Mouse (Mus musculus) limb, embryonic 10.5 days (tissue): ENCODE data around the gene Dazap1. TPM values are rescaled to one million over a fixed set of nuclear protein-coding genes. Genes with fewer than 3 reads are reported as not detected.

Source experiments
- DNase-seq: peaks from one replicate; pipeline ENCODE4 v3.0.0-alpha.2; 2017; ENCODE audit warnings: low spot score
- H3K27ac ChIP-seq: fragments of 300-500 bp; sonication (generic); 2 replicates; pipeline ENCODE4 v1.5.1; 2016; ENCODE audit warnings: mild to moderate bottlenecking
- H3K27me3 ChIP-seq: fragments of 300-500 bp; sonication (generic); 2 replicates; pipeline ENCODE4 v1.6.1; 2016; ENCODE audit warnings: low read depth, mild to moderate bottlenecking; ENCODE audit not compliant: poor library complexity, severe bottlenecking
- H3K36me3 ChIP-seq: fragments of 300-500 bp; sonication (generic); 2 replicates; pipeline ENCODE4 v1.6.1; 2016; ENCODE audit warnings: mild to moderate bottlenecking, moderate library complexity
- H3K4me1 ChIP-seq: fragments of 300-500 bp; sonication (generic); 2 replicates; pipeline ENCODE4 v1.6.1; 2016
- H3K4me3 ChIP-seq: fragments of 300-500 bp; sonication (generic); 2 replicates; pipeline ENCODE4 v1.5.1; 2016; ENCODE audit warnings: mild to moderate bottlenecking, moderate library complexity
- H3K9me3 ChIP-seq: fragments of 300-500 bp; sonication (generic); replicated peaks from 2 replicates; pipeline ENCODE4 v1.6.1; 2016; ENCODE audit warnings: mild to moderate bottlenecking
- WGBS: fragments of 180-500 bp; shearing (Covaris S2); methylation state at CpG from one replicate; pipeline ENCODE4 v1.1.7; 2016; 5-methylcytosine and 5-hydroxymethylcytosine counted together
- polyA plus RNA-seq: library from polyadenylated mRNA; unstranded; fragments of >200 nt; fragmentation: Nextera tagmentation; extraction: Ambion mirVana; gene quantifications from 2 replicates; pipeline ENCODE4 v1.2.1, GENCODE M21; 2016

The Dazap1 gene
- polyA plus RNA-seq, 1 experiment from 2014 or later, result 66.2 TPM

GRCm38 (mm10) chr10:80299301-80299700, 38.0 kb downstream of the Dazap1 start:
- Histone ChIP-seq H3K36me3 (peaks cover 12% of the 10 kb centered on the region), H3K4me3 (peak overlapping the region; percentile 56), H3K9me3 (no peaks in the 10 kb centered on the region), H3K4me1 (peaks cover 52% of the 10 kb centered on the region), H3K27me3 (peaks cover 82% of the 10 kb centered on the region), H3K27ac (peak overlapping the region; percentile 84)
- DNase-seq, result no peak
- WGBS, result 6% methylated on average over 15 of the region's 15 CpGs

GRCm38 (mm10) chr10:80299824-80300223, 38.5 kb downstream of the Dazap1 start:
- peaks cover 7% of the 10 kb centered on the region for H3K36me3 ChIP-seq
- H3K27ac ChIP-seq, result no peak overlapping the region
- H3K4me3 ChIP-seq, result peak overlapping the region; percentile 56
- peaks cover 87% of the 10 kb centered on the region for H3K27me3 ChIP-seq
- H3K9me3 ChIP-seq, result no peaks in the 10 kb centered on the region
- 46% methylated on average over 10 of the region's 10 CpGs for WGBS
- no peak for DNase-seq
- H3K4me1 ChIP-seq, result peaks cover 51% of the 10 kb centered on the region

GRCm38 (mm10) chr10:80300672-80301181, 39.4 kb downstream of the Dazap1 start:
- no peak overlapping the region for H3K27ac ChIP-seq
- 29% methylated on average over 11 of the region's 11 CpGs for WGBS
- no peaks in the 10 kb centered on the region for H3K9me3 ChIP-seq
- no peak for DNase-seq
- H3K4me1 ChIP-seq, result peaks cover 44% of the 10 kb centered on the region
- H3K27me3 ChIP-seq, result peaks cover 96% of the 10 kb centered on the region
- H3K36me3 ChIP-seq, result 0 out of 2 replicates have a peak, but pooled peaks cover 3% of the 10 kb centered on the region
- 0 out of 2 replicates have a peak overlapping the region, but pooled peaks have one; percentile 3 for H3K4me3 ChIP-seq

GRCm38 (mm10) chr10:80301256-80302081, 40.2 kb downstream of the Dazap1 start:
- H3K27me3 ChIP-seq, result peaks cover 100% of the 10 kb centered on the region
- 73% methylated on average over 10 of the region's 10 CpGs for WGBS
- H3K9me3 ChIP-seq, result no peaks in the 10 kb centered on the region
- DNase-seq, result no peak
- 0 out of 2 replicates have a peak, but pooled peaks cover 3% of the 10 kb centered on the region for H3K36me3 ChIP-seq
- H3K4me3 ChIP-seq, result 0 out of 2 replicates have a peak overlapping the region, but pooled peaks have one; percentile 3
- H3K27ac ChIP-seq, result no peak overlapping the region
- peaks cover 36% of the 10 kb centered on the region for H3K4me1 ChIP-seq

GRCm38 (mm10) chr10:80302082-80302355, 40.7 kb downstream of the Dazap1 start:
- peaks cover 100% of the 10 kb centered on the region for H3K27me3 ChIP-seq
- peak overlapping the region; percentile 0; the same call in 1 of the 2 replicates for H3K4me3 ChIP-seq
- no peak for DNase-seq
- 0 out of 2 replicates have a peak, but pooled peaks cover 3% of the 10 kb centered on the region for H3K36me3 ChIP-seq
- peaks cover 31% of the 10 kb centered on the region for H3K4me1 ChIP-seq
- 50% methylated on average over 5 of the region's 5 CpGs for WGBS
- H3K9me3 ChIP-seq, result no peaks in the 10 kb centered on the region
- no peak overlapping the region for H3K27ac ChIP-seq

GRCm38 (mm10) chr10:80302471-80302881, 41.2 kb downstream of the Dazap1 start:
- peaks cover 100% of the 10 kb centered on the region for H3K27me3 ChIP-seq
- 0 out of 2 replicates have a peak, but pooled peaks cover 3% of the 10 kb centered on the region for H3K36me3 ChIP-seq
- DNase-seq, result no peak
- H3K27ac ChIP-seq, result no peak overlapping the region
- H3K9me3 ChIP-seq, result no peaks in the 10 kb centered on the region
- peak overlapping the region; percentile 0; the same call in 1 of the 2 replicates for H3K4me3 ChIP-seq
- peaks cover 29% of the 10 kb centered on the region for H3K4me1 ChIP-seq
- 6% methylated on average over 9 of the region's 9 CpGs for WGBS

- H3K4me3 ChIP-seq, result peak overlapping the region; percentile 32
- peaks cover 19% of the 10 kb centered on the region for H3K4me1 ChIP-seq
- no peaks in the 10 kb centered on the region for H3K9me3 ChIP-seq
- H3K36me3 ChIP-seq, result peaks cover 3% of the 10 kb centered on the region; the same call in 1 of the 2 replicates
- no peak for DNase-seq
- WGBS, result 14% methylated on average over 12 of the region's 12 CpGs
- no peak overlapping the region for H3K27ac ChIP-seq
- H3K27me3 ChIP-seq, result peaks cover 100% of the 10 kb centered on the region
Observed at GRCm38 (mm10) chr10:80304458-80304857, 43.2 kb downstream of the Dazap1 start.

- no peak for DNase-seq
Observed at GRCm38 (mm10) chr10:80304862-80305261, 43.6 kb downstream of the Dazap1 start.

GRCm38 (mm10) chr10:80311560-80311959, 50.3 kb downstream of the Dazap1 start:
- 81% methylated on average over 16 of the region's 16 CpGs for WGBS
- Histone ChIP-seq H3K4me1 (peaks cover 26% of the 10 kb centered on the region), H3K27ac (0 out of 2 replicates have a peak overlapping the region, but pooled peaks have one; percentile 14), H3K9me3 (no peaks in the 10 kb centered on the region), H3K4me3 (no peak overlapping the region), H3K27me3 (peaks cover 100% of the 10 kb centered on the region), H3K36me3 (no peaks in the 10 kb centered on the region; the same call in 1 of the 2 replicates)
- no peak for DNase-seq

More at GRCm38 (mm10) chr10:80304862-80305261, 43.6 kb downstream of the Dazap1 start:
- peak overlapping the region; percentile 32 for H3K4me3 ChIP-seq
- H3K27me3 ChIP-seq, result peaks cover 100% of the 10 kb centered on the region
- H3K36me3 ChIP-seq, result peaks cover 3% of the 10 kb centered on the region; the same call in 1 of the 2 replicates
- H3K4me1 ChIP-seq, result peaks cover 17% of the 10 kb centered on the region
- no peaks in the 10 kb centered on the region for H3K9me3 ChIP-seq
- H3K27ac ChIP-seq, result no peak overlapping the region
- 12% methylated on average over 25 of the region's 25 CpGs for WGBS

GRCm38 (mm10) chr10:80312586-80313504, 51.6 kb downstream of the Dazap1 start:
- peaks cover 100% of the 10 kb centered on the region for H3K27me3 ChIP-seq
- no peak overlapping the region for H3K27ac ChIP-seq
- 65% methylated on average over 54 of the region's 54 CpGs for WGBS
- peaks cover 31% of the 10 kb centered on the region for H3K4me1 ChIP-seq
- DNase-seq, result no peak
- H3K36me3 ChIP-seq, result peaks cover 6% of the 10 kb centered on the region
- no peak overlapping the region for H3K4me3 ChIP-seq
- no peaks in the 10 kb centered on the region for H3K9me3 ChIP-seq

- Histone ChIP-seq H3K36me3 (peaks cover 15% of the 10 kb centered on the region), H3K27ac (no peak overlapping the region), H3K4me1 (peaks cover 32% of the 10 kb centered on the region), H3K4me3 (no peak overlapping the region; the same call in 1 of the 2 replicates), H3K9me3 (no peaks in the 10 kb centered on the region), H3K27me3 (peaks cover 99% of the 10 kb centered on the region)
- WGBS, result 46% methylated on average over 20 of the region's 20 CpGs
- no peak for DNase-seq
Observed at GRCm38 (mm10) chr10:80313627-80314201, 52.4 kb downstream of the Dazap1 start.

- Histone ChIP-seq H3K36me3 (peaks cover 22% of the 10 kb centered on the region), H3K4me1 (peaks cover 40% of the 10 kb centered on the region), H3K27ac (peak overlapping the region; percentile 27; the same call in 1 of the 2 replicates), H3K9me3 (no peaks in the 10 kb centered on the region), H3K27me3 (peaks cover 91% of the 10 kb centered on the region), H3K4me3 (peak overlapping the region; percentile 25; the same call in 1 of the 2 replicates)
- no peak for DNase-seq
- 50% methylated on average over 16 of the region's 16 CpGs for WGBS
Observed at GRCm38 (mm10) chr10:80314494-80315001, 53.3 kb downstream of the Dazap1 start.
